Mouse (Mus musculus) liver, adult 2 months (tissue): ENCODE measurements around the gene Wnk2.

Experiments
- CTCF ChIP-seq: fragments of 200-500 bp; IDR thresholded peaks from 2 replicates; pipeline ENCODE4 v1.5.1; 2011; ENCODE audit warnings: low read depth, low read length, control low read depth
- POLR2A ChIP-seq: fragments of 200-500 bp; IDR thresholded peaks from 2 replicates; pipeline ENCODE4 v1.6.1; 2011; ENCODE audit warnings: low read length, control low read depth; ENCODE audit not compliant: insufficient read depth; ENCODE audit errors: extremely low read depth

DNA sequence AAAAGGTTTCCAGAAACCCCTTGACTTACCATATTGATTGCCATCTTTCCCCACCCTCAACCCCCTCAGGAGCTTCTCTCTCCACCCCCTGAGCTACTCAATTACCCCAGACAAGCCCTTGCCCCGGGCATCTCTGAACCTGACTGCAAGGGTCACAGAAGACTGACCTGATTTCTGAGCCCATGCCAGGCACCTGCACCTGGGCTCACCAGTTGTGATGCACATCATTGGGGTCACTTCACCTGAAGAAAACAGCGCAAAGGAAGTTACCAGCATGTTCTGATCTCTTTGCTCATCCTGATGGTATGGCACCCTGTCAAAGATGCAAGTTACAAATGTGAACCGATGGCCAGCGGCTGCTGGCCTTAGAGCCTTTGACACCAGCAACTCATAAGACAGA is 873 bp upstream of the Wnk2 start:
- TF ChIP-seq CTCF (no peak), POLR2A (no peak)
